Mouse (Mus musculus) cortical plate, adult 2 months (tissue): ENCODE results near the gene Cic.

Experiments used
- CTCF ChIP-seq: fragments of 200-500 bp; IDR thresholded peaks from 2 replicates; pipeline ENCODE4 v1.5.1; 2011; ENCODE audit warnings: mild to moderate bottlenecking, control low read depth, low read length; ENCODE audit not compliant: insufficient read depth; ENCODE audit errors: extremely low read depth
- POLR2A ChIP-seq: fragments of 200-500 bp; IDR thresholded peaks from 2 replicates; pipeline ENCODE4 v1.6.1; 2011; ENCODE audit warnings: mild to moderate bottlenecking, low read length, control low read depth; ENCODE audit not compliant: insufficient read depth; ENCODE audit errors: extremely low read depth

- TF ChIP-seq CTCF (peak; percentile 59), POLR2A (peak; percentile 89)
Observed at GRCm38 (mm10) chr7:25238829-25239623, 28.5 kb upstream of the Cic start.
